Mouse (Mus musculus): ENCODE results near the gene Atp6v0e. TPM values are rescaled to one million over a fixed set of nuclear protein-coding genes. Genes with fewer than 3 reads are reported as not detected.

The Atp6v0e gene
- polyA plus RNA-seq, 1 experiment from 2014 or later, result 192 TPM

GRCm38 (mm10) chr17:26645411-26645854 lies 17.6 kb upstream of the Atp6v0e start:
- H3K4me2 ChIP-seq (replicated peaks; ENCODE audit: low read depth, low read length), result no peak overlapping the region
- H3K27ac ChIP-seq (ENCODE audit: low read depth, low read length), result no peak overlapping the region
- no peak overlapping the region for H3K9ac ChIP-seq (ENCODE audit: low read depth, low read length)
- no peaks in the 10 kb centered on the region for H3K9me3 ChIP-seq (ENCODE audit: control insufficient read depth, low read length)
- no peaks in the 10 kb centered on the region for H3K27me3 ChIP-seq (ENCODE audit: control insufficient read depth, insufficient read depth, low read length)
- H3K4me3 ChIP-seq (ENCODE audit: low read length), result no peak overlapping the region
- ATAC-seq (ENCODE audit: low FRiP score, low TSS enrichment), result no peak
- peaks cover 64% of the 10 kb centered on the region for H3K36me3 ChIP-seq (ENCODE audit: control insufficient read depth, insufficient read depth, low read length)
- H3K4me1 ChIP-seq (ENCODE audit: control insufficient read depth, insufficient read depth, low read length), result no peaks in the 10 kb centered on the region
- 93% methylated on average over 8 of the region's 8 CpGs for WGBS

GRCm38 (mm10) chr17:26647283-26647682 lies 15.7 kb upstream of the Atp6v0e start:
- Histone ChIP-seq H3K27ac (ENCODE audit: low read depth, low read length) (peak overlapping the region; percentile 30; the same call in 1 of the 2 replicates), H3K4me1 (ENCODE audit: control insufficient read depth, insufficient read depth, low read length) (no peaks in the 10 kb centered on the region), H3K4me3 (ENCODE audit: low read length) (no peak overlapping the region), H3K4me2 (replicated peaks; ENCODE audit: low read depth, low read length) (no peak overlapping the region), H3K9ac (ENCODE audit: low read depth, low read length) (no peak overlapping the region), H3K36me3 (ENCODE audit: control insufficient read depth, insufficient read depth, low read length) (peaks cover 50% of the 10 kb centered on the region), H3K27me3 (ENCODE audit: control insufficient read depth, insufficient read depth, low read length) (no peaks in the 10 kb centered on the region), H3K9me3 (ENCODE audit: control insufficient read depth, low read length) (no peaks in the 10 kb centered on the region)
- 42% methylated on average over 13 of the region's 13 CpGs for WGBS
- no peak for ATAC-seq (ENCODE audit: low FRiP score, low TSS enrichment)

- no peaks in the 10 kb centered on the region for H3K27me3 ChIP-seq (ENCODE audit: control insufficient read depth, insufficient read depth, low read length)
- 79% methylated on average over 4 of the region's 4 CpGs for WGBS
- H3K36me3 ChIP-seq (ENCODE audit: control insufficient read depth, insufficient read depth, low read length), result peaks cover 45% of the 10 kb centered on the region
- H3K4me1 ChIP-seq (ENCODE audit: control insufficient read depth, insufficient read depth, low read length), result no peaks in the 10 kb centered on the region
- no peak overlapping the region for H3K27ac ChIP-seq (ENCODE audit: low read depth, low read length)
- H3K9ac ChIP-seq (ENCODE audit: low read depth, low read length), result no peak overlapping the region
- ATAC-seq (ENCODE audit: low FRiP score, low TSS enrichment), result no peak
- no peak overlapping the region for H3K4me3 ChIP-seq (ENCODE audit: low read length)
- no peaks in the 10 kb centered on the region for H3K9me3 ChIP-seq (ENCODE audit: control insufficient read depth, low read length)
- H3K4me2 ChIP-seq (replicated peaks; ENCODE audit: low read depth, low read length), result no peak overlapping the region
These were observed 13.5 kb upstream of the Atp6v0e start for GRCm38 (mm10) chr17:26649565-26649964.

- no peak overlapping the region for H3K4me3 ChIP-seq (ENCODE audit: low read length)
- no peak for ATAC-seq (ENCODE audit: low FRiP score, low TSS enrichment)
- WGBS, result 73% methylated on average over 14 of the region's 14 CpGs
- H3K4me1 ChIP-seq (ENCODE audit: control insufficient read depth, insufficient read depth, low read length), result no peaks in the 10 kb centered on the region
- 0 out of 2 replicates have a peak overlapping the region, but pooled peaks have one; percentile 17 for H3K27ac ChIP-seq (ENCODE audit: low read depth, low read length)
- H3K4me2 ChIP-seq (replicated peaks; ENCODE audit: low read depth, low read length), result no peak overlapping the region
- peaks cover 45% of the 10 kb centered on the region for H3K36me3 ChIP-seq (ENCODE audit: control insufficient read depth, insufficient read depth, low read length)
- H3K9ac ChIP-seq (ENCODE audit: low read depth, low read length), result no peak overlapping the region
- no peaks in the 10 kb centered on the region for H3K27me3 ChIP-seq (ENCODE audit: control insufficient read depth, insufficient read depth, low read length)
- H3K9me3 ChIP-seq (ENCODE audit: control insufficient read depth, low read length), result no peaks in the 10 kb centered on the region
These were observed 12.3 kb upstream of the Atp6v0e start for GRCm38 (mm10) chr17:26650451-26651363.

GRCm38 (mm10) chr17:26658854-26659572 lies 4.0 kb upstream of the Atp6v0e start:
- WGBS, result 49% methylated on average over 18 of the region's 21 CpGs

GRCm38 (mm10) chr17:26659573-26659915 lies 3.5 kb upstream of the Atp6v0e start:
- ATAC-seq (ENCODE audit: low FRiP score, low TSS enrichment), result no peak
- WGBS, result 77% methylated on average over 3 of the region's 3 CpGs
- no peak overlapping the region for H3K27ac ChIP-seq (ENCODE audit: low read depth, low read length)
- peaks cover 5% of the 10 kb centered on the region for H3K4me1 ChIP-seq (ENCODE audit: control insufficient read depth, insufficient read depth, low read length)
- no peaks in the 10 kb centered on the region; the same call in 1 of the 2 replicates for H3K27me3 ChIP-seq (ENCODE audit: control insufficient read depth, insufficient read depth, low read length)
- no peak overlapping the region for H3K4me2 ChIP-seq (replicated peaks; ENCODE audit: low read depth, low read length)
- no peak overlapping the region for H3K4me3 ChIP-seq (ENCODE audit: low read length)
- peaks cover 18% of the 10 kb centered on the region for H3K36me3 ChIP-seq (ENCODE audit: control insufficient read depth, insufficient read depth, low read length)
- H3K9me3 ChIP-seq (ENCODE audit: control insufficient read depth, low read length), result no peaks in the 10 kb centered on the region
- H3K9ac ChIP-seq (ENCODE audit: low read depth, low read length), result no peak overlapping the region

More at GRCm38 (mm10) chr17:26658854-26659572, 4.0 kb upstream of the Atp6v0e start:
- no peak overlapping the region for H3K4me3 ChIP-seq (ENCODE audit: low read length)
- H3K9ac ChIP-seq (ENCODE audit: low read depth, low read length), result no peak overlapping the region
- no peak overlapping the region for H3K27ac ChIP-seq (ENCODE audit: low read depth, low read length)
- no peaks in the 10 kb centered on the region; the same call in 1 of the 2 replicates for H3K27me3 ChIP-seq (ENCODE audit: control insufficient read depth, insufficient read depth, low read length)
- H3K36me3 ChIP-seq (ENCODE audit: control insufficient read depth, insufficient read depth, low read length), result peaks cover 24% of the 10 kb centered on the region
- H3K4me2 ChIP-seq (replicated peaks; ENCODE audit: low read depth, low read length), result no peak overlapping the region
- no peak for ATAC-seq (ENCODE audit: low FRiP score, low TSS enrichment)
- H3K9me3 ChIP-seq (ENCODE audit: control insufficient read depth, low read length), result no peaks in the 10 kb centered on the region
- peaks cover 5% of the 10 kb centered on the region for H3K4me1 ChIP-seq (ENCODE audit: control insufficient read depth, insufficient read depth, low read length)

- Histone ChIP-seq H3K36me3 (ENCODE audit: control insufficient read depth, insufficient read depth, low read length) (peaks cover 11% of the 10 kb centered on the region), H3K4me1 (ENCODE audit: control insufficient read depth, insufficient read depth, low read length) (peaks cover 5% of the 10 kb centered on the region), H3K4me3 (ENCODE audit: low read length) (no peak overlapping the region), H3K4me2 (replicated peaks; ENCODE audit: low read depth, low read length) (no peak overlapping the region), H3K27me3 (ENCODE audit: control insufficient read depth, insufficient read depth, low read length) (no peaks in the 10 kb centered on the region; the same call in 1 of the 2 replicates), H3K27ac (ENCODE audit: low read depth, low read length) (no peak overlapping the region), H3K9ac (ENCODE audit: low read depth, low read length) (no peak overlapping the region), H3K9me3 (ENCODE audit: control insufficient read depth, low read length) (no peaks in the 10 kb centered on the region)
- WGBS, result 27% methylated on average over 21 of the region's 21 CpGs
- ATAC-seq (ENCODE audit: low FRiP score, low TSS enrichment), result peak; percentile 59
These were observed 2.7 kb upstream of the Atp6v0e start for GRCm38 (mm10) chr17:26660192-26660912.

- Histone ChIP-seq H3K4me2 (replicated peaks; ENCODE audit: low read depth, low read length) (no peak overlapping the region), H3K27ac (ENCODE audit: low read depth, low read length) (no peak overlapping the region), H3K36me3 (ENCODE audit: control insufficient read depth, insufficient read depth, low read length) (no peaks in the 10 kb centered on the region), H3K9me3 (ENCODE audit: control insufficient read depth, low read length) (no peaks in the 10 kb centered on the region), H3K4me3 (ENCODE audit: low read length) (no peak overlapping the region), H3K4me1 (ENCODE audit: control insufficient read depth, insufficient read depth, low read length) (peaks cover 5% of the 10 kb centered on the region), H3K9ac (ENCODE audit: low read depth, low read length) (no peak overlapping the region), H3K27me3 (ENCODE audit: control insufficient read depth, insufficient read depth, low read length) (no peaks in the 10 kb centered on the region; the same call in 1 of the 2 replicates)
- no peak for ATAC-seq (ENCODE audit: low FRiP score, low TSS enrichment)
- 62% methylated on average over 5 of the region's 5 CpGs for WGBS
These were observed 827 bp upstream of the Atp6v0e start for GRCm38 (mm10) chr17:26662204-26662603.

Measured in kidney, embryonic 14.5 days (tissue).